Mouse (Mus musculus) midbrain, embryonic 16.5 days (tissue): ENCODE measurements around the gene Casr. TPM values are rescaled to one million over a fixed set of nuclear protein-coding genes. Genes with fewer than 3 reads are reported as not detected.

ENCODE experiments used
- ATAC-seq: fragments of 200-750 bp; cut with Nextera tagmentation; 2 replicates; pipeline ENCODE4 v1.8.0; 2017; ENCODE audit warnings: moderate TSS enrichment
- H3K27ac ChIP-seq: fragments of 300-500 bp; sonication (generic); 2 replicates; pipeline ENCODE4 v1.5.1; 2014; ENCODE audit warnings: mild to moderate bottlenecking, low read length, mixed read lengths
- H3K27me3 ChIP-seq: fragments of 300-500 bp; sonication (generic); 2 replicates; pipeline ENCODE4 v1.6.1; 2014; ENCODE audit warnings: low read depth, low read length, mixed read lengths; ENCODE audit not compliant: control insufficient read depth, insufficient read depth
- H3K36me3 ChIP-seq: fragments of 300-500 bp; sonication (generic); 2 replicates; pipeline ENCODE4 v1.6.1; 2014; ENCODE audit warnings: mild to moderate bottlenecking, low read length, moderate library complexity, mixed read lengths; ENCODE audit not compliant: control insufficient read depth, insufficient read depth
- H3K4me1 ChIP-seq: fragments of 300-500 bp; sonication (generic); 2 replicates; pipeline ENCODE4 v1.6.1; 2014; ENCODE audit warnings: mild to moderate bottlenecking, low read length, mixed read lengths; ENCODE audit not compliant: control insufficient read depth, insufficient read depth
- H3K4me2 ChIP-seq: fragments of 300-500 bp; sonication (generic); 2 replicates; pipeline ENCODE4 v1.6.1; 2014; ENCODE audit warnings: mild to moderate bottlenecking, low read length, mixed read lengths
- H3K4me3 ChIP-seq: fragments of 300-500 bp; sonication (generic); 2 replicates; pipeline ENCODE4 v1.5.1; 2014; ENCODE audit warnings: low read depth, mild to moderate bottlenecking, low read length, moderate library complexity, mixed read lengths
- H3K9ac ChIP-seq: fragments of 300-500 bp; sonication (generic); 2 replicates; pipeline ENCODE4 v1.6.1; 2014; ENCODE audit warnings: low read depth, low read length, mixed read lengths
- H3K9me3 ChIP-seq: fragments of 300-500 bp; sonication (generic); replicated peaks from 2 replicates; pipeline ENCODE4 v1.6.1; 2014; ENCODE audit warnings: mild to moderate bottlenecking, low read length, mixed read lengths; ENCODE audit not compliant: control insufficient read depth, poor library complexity, severe bottlenecking
- WGBS: fragments of 180-500 bp; shearing (Covaris S2); extraction: QIAGEN DNeasy Blood & Tissue Kit; methylation state at CpG from one replicate; pipeline ENCODE4 v1.1.7; 2014; 5-methylcytosine and 5-hydroxymethylcytosine counted together
- polyA plus RNA-seq: library from polyadenylated mRNA; unstranded; fragments of >200 nt; fragmentation: Nextera tagmentation; extraction: Ambion mirVana; gene quantifications from 2 replicates; pipeline ENCODE4 v1.2.1, GENCODE M21; 2015

Gene Casr
- polyA plus RNA-seq, 1 experiment from 2014 or later = 0.59 TPM

GRCm38 (mm10) chr16:36528822-36529221 lies 33.1 kb downstream of the Casr start:
- WGBS = 71% methylated on average over 3 of the region's 3 CpGs
- Histone ChIP-seq H3K36me3 (no peaks in the 10 kb centered on the region), H3K4me1 (no peaks in the 10 kb centered on the region), H3K4me3 (no peak overlapping the region), H3K9me3 (no peaks in the 10 kb centered on the region), H3K9ac (no peak overlapping the region), H3K27me3 (no peaks in the 10 kb centered on the region), H3K4me2 (no peak overlapping the region), H3K27ac (no peak overlapping the region)
- no peak for ATAC-seq

- 59% methylated on average over 6 of the region's 6 CpGs for WGBS
- no peak for ATAC-seq
- Histone ChIP-seq H3K4me1 (no peaks in the 10 kb centered on the region), H3K36me3 (no peaks in the 10 kb centered on the region), H3K4me2 (no peak overlapping the region), H3K9ac (no peak overlapping the region), H3K27ac (no peak overlapping the region), H3K4me3 (no peak overlapping the region), H3K27me3 (no peaks in the 10 kb centered on the region), H3K9me3 (no peaks in the 10 kb centered on the region)
Observed at GRCm38 (mm10) chr16:36526596-36527282, 35.2 kb downstream of the Casr start.

- no peaks in the 10 kb centered on the region for H3K4me1 ChIP-seq
- H3K36me3 ChIP-seq = no peaks in the 10 kb centered on the region
- no peak overlapping the region for H3K27ac ChIP-seq
- H3K4me2 ChIP-seq = no peak overlapping the region
- WGBS = 72% methylated on average over 5 of the region's 5 CpGs
- ATAC-seq = no peak
- no peak overlapping the region for H3K9ac ChIP-seq
- H3K27me3 ChIP-seq = no peaks in the 10 kb centered on the region
- no peaks in the 10 kb centered on the region for H3K9me3 ChIP-seq
- no peak overlapping the region for H3K4me3 ChIP-seq
Observed at GRCm38 (mm10) chr16:36523095-36523494, 38.8 kb downstream of the Casr start.

- H3K9ac ChIP-seq = no peak overlapping the region
- no peak overlapping the region for H3K4me3 ChIP-seq
- 94% methylated on average over 2 of the region's 2 CpGs for WGBS
- no peak overlapping the region for H3K4me2 ChIP-seq
- no peaks in the 10 kb centered on the region for H3K27me3 ChIP-seq
- H3K9me3 ChIP-seq = no peaks in the 10 kb centered on the region
- H3K36me3 ChIP-seq = no peaks in the 10 kb centered on the region
- ATAC-seq = no peak
- no peaks in the 10 kb centered on the region for H3K4me1 ChIP-seq
- no peak overlapping the region for H3K27ac ChIP-seq
Observed at GRCm38 (mm10) chr16:36516355-36516754, 45.6 kb downstream of the Casr start.

- WGBS = 92% methylated on average over 5 of the region's 5 CpGs
- Histone ChIP-seq H3K4me1 (no peaks in the 10 kb centered on the region), H3K4me2 (no peak overlapping the region), H3K27me3 (no peaks in the 10 kb centered on the region), H3K36me3 (no peaks in the 10 kb centered on the region), H3K4me3 (no peak overlapping the region), H3K9me3 (no peaks in the 10 kb centered on the region), H3K9ac (no peak overlapping the region), H3K27ac (no peak overlapping the region)
- ATAC-seq = no peak
Observed at GRCm38 (mm10) chr16:36507300-36507699, 54.6 kb downstream of the Casr start.

- H3K9ac ChIP-seq = no peak overlapping the region
- H3K4me1 ChIP-seq = no peaks in the 10 kb centered on the region
- no peak overlapping the region for H3K27ac ChIP-seq
- no peak overlapping the region for H3K4me3 ChIP-seq
- no peaks in the 10 kb centered on the region for H3K36me3 ChIP-seq
- no peaks in the 10 kb centered on the region for H3K27me3 ChIP-seq
- H3K9me3 ChIP-seq = no peaks in the 10 kb centered on the region
- no peak overlapping the region for H3K4me2 ChIP-seq
- ATAC-seq = no peak
Observed at GRCm38 (mm10) chr16:36506827-36507226, 55.1 kb downstream of the Casr start.

- no peaks in the 10 kb centered on the region for H3K36me3 ChIP-seq
- H3K4me3 ChIP-seq = no peak overlapping the region
- H3K4me1 ChIP-seq = no peaks in the 10 kb centered on the region
- no peaks in the 10 kb centered on the region for H3K9me3 ChIP-seq
- H3K4me2 ChIP-seq = no peak overlapping the region
- WGBS = 44% methylated on average over 4 of the region's 4 CpGs
- no peak for ATAC-seq
- H3K9ac ChIP-seq = no peak overlapping the region
- no peak overlapping the region for H3K27ac ChIP-seq
- H3K27me3 ChIP-seq = no peaks in the 10 kb centered on the region
Observed at GRCm38 (mm10) chr16:36505913-36506312, 56.0 kb downstream of the Casr start.

- 81% methylated on average over 3 of the region's 3 CpGs for WGBS
- no peaks in the 10 kb centered on the region for H3K27me3 ChIP-seq
- H3K4me2 ChIP-seq = no peak overlapping the region
- no peaks in the 10 kb centered on the region for H3K4me1 ChIP-seq
- H3K36me3 ChIP-seq = no peaks in the 10 kb centered on the region
- no peak for ATAC-seq
- H3K27ac ChIP-seq = no peak overlapping the region
- no peak overlapping the region for H3K9ac ChIP-seq
- no peaks in the 10 kb centered on the region for H3K9me3 ChIP-seq
- no peak overlapping the region for H3K4me3 ChIP-seq
Observed at GRCm38 (mm10) chr16:36505134-36505533, 56.8 kb downstream of the Casr start.

- Histone ChIP-seq H3K27ac (no peak overlapping the region), H3K4me3 (no peak overlapping the region), H3K27me3 (no peaks in the 10 kb centered on the region), H3K4me2 (no peak overlapping the region), H3K36me3 (no peaks in the 10 kb centered on the region), H3K4me1 (no peaks in the 10 kb centered on the region), H3K9ac (no peak overlapping the region), H3K9me3 (no peaks in the 10 kb centered on the region)
- 85% methylated on average over 2 of the region's 2 CpGs for WGBS
- ATAC-seq = no peak
Observed at GRCm38 (mm10) chr16:36502286-36502685, 59.7 kb downstream of the Casr start.
